Mouse (Mus musculus): ENCODE results near the gene 5730455P16Rik.
"Not testable (repeated sequence)": the region's sequence is repeated elsewhere in the genome, so short reads cannot be mapped to it uniquely, and the experiment has no call there.

The 5730455P16Rik gene

DNA sequence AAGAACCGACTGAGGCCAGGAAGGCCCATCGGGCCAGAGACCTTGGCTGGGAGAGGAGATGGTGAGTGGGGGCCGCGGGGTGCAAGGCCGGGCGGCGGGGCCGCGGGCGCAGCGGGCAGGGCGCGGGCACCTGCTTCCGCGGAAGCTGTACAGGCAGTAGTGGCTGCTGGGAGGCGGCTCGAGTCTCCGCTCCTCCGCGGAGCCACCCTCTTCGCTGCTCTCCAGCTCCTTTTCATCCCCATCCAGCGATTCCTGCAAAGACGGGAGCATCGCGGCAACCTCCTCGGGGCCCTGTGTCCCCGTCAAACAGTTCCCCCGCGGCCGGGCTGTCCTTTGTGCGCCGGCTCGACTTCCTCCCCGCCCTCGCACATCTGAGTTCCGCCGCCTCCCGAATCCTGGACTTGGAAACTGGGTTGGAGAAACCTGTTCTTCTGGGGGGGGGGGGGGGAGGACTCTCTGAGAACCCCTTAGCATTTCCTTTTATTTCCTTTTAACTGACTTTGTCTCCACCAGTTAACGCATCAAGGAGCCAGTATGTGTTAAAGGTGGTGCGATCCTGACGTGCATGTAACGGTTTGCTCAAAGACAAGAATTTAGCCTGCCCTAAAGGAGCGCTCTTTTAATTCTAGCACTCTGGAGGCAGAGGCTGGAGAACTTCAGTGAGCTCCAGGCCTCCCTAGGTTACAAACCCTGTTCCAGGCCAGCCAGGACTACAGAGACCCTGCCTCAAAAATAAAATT lies at the start of gene 5730455P16Rik:
5730455P16Rik (minus strand) TSS at position 323 of the 740 bp plus-strand sequence.
- DNase-seq (ENCODE audit: low read depth, low spot score) = peak; percentile 64

DNA sequence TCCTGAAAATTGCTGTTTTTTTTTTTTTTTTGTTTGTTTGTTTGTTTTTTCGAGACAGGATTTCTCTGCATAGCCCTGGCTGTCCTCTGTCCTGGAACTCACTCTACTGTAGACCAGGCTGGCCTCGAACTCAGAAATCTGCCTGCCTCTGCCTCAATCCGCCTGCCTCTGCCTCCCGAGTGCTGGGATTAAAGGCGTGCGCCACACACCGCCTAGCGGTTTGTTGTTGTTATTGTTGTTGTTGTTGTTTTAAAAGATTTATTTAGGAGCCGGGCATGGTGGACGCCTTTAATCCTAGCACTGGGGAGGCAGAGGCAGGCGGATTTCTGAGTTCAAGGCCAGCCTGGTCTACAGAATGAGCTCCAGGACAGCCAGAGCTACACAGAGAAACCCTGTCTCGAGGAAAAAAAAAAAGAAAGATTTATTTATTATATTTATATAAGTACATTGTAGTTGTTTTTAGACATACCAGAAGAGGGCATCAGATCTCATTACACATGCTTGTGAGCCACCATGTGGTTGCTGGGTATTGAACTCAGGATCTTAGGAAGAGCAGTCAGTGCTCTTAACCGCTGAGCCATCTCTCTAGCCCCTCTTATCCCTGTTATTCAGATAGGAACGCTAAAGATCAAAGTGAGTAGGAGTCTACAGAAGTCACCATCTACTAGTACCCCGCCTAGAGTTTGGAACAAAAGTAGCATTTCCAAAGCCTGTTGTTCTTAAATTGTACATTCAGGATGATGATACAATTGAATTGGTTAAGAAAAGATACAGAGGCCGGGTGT lies 48.4 kb upstream of the 5730455P16Rik start:
- DNase-seq (ENCODE audit: low read depth, low spot score) = not testable (repeated sequence)

DNA sequence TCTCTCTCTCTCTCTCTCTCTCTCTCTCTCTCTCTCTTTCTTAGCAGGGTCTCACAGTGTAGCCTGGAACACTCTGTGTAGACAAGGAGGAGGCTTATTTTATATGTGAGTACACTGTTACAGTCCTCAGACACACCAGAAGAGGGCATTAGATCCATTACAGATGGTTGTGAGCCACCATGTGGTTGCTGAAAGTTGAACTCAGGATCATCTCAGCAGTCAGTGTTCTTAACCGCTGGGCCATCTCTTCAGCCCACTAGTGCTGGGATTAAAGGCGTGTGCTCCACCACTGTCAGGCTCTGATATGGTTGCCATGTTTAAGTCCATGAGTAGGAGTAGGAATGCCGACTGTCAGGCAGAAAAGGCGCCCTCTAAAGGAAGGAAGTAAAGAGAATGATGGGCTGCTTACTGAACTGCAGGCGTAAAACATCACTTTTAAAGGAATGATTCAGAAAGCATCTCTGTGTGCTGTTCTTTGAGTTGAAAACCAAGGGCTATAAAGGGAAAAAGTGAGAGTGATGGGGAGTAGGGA lies 47.5 kb upstream of the 5730455P16Rik start:
- DNase-seq (ENCODE audit: low read depth, low spot score) = no peak

DNA sequence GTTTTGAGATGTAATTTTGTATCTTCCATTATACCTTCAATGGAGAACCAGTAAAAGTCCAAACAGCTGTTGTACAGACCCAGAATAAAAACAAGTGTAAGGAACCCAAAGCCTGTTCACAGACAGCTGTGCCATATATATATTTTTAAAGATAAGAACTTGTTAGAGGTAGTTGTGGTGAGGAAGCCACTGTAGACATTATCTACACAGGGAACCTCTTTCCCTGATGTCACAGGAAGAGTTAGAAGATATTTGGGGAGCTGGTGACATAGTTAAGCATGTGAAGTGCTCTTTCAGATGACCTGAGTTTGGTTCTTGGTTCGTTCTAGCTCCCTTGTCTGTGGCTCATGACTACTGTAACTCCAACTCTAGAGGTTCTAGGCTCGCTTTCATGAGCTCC lies 46.9 kb upstream of the 5730455P16Rik start:
- no peak for DNase-seq (ENCODE audit: low read depth, low spot score)

DNA sequence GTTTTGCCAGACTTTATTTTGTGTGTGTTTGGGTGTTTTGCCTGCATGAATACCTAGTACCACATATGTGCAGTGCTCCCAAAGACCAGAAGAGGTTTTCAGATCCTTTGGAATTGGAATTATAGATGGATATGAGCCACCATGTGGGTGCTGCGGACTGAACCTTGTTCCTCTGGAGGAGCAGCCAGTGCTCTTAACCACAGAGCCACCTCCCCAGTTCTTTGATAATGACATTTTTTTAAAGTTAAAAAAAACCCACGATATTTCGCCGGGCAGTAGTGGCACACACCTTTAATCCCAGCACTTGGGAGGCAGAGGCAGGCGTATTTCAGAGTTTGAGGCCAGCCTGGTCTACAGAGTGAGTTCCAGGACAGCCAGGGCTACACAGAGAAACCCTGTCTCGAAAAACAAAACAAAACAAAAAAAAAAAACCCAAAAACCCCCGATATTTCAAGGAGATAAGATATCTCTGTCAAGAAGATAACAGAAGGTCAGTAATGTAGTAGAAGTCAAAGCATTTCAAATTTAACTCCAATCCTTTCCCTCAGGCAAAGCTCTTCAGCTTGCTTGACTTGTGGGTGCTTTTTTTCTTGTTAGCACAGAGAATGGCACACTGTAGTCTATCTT lies 43.7 kb upstream of the 5730455P16Rik start:
- DNase-seq (ENCODE audit: low read depth, low spot score) = no peak

DNA sequence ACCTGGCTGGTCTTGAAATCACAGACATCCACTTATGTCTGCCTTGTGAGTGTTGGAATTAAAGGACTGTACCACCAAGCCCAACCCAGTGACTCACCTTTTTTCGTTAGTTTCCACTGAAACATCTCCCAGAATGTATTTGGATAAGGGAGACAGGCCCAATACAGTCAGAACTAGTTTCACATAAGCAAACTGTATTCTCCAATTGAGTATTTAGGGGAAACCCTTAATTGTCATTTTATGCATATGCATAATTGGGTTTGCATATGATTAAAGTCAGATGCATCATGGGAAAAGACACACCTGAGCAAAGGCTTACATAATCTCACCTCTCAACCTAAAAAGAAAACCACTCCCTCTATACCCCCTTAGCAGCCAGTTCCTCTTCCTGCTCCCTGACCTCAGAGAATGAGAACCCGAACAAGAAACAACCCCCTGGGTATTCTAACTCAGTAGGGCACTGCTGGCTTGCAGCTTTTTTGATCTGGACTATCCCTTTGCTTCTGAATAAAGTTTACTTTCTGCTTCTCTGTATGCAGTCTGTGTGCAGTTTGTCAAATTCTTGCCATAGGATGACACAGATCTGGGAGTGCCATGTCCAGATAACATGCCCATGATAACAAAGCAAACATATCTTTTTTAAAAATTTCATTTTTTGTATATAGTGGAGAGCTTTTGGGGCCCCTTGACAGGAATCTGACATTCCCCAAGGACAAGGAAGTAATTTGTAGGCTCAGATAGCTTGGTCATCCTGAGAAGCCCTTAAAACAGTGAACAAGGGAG lies 42.6 kb upstream of the 5730455P16Rik start:
- DNase-seq (ENCODE audit: low read depth, low spot score) = no peak

DNA sequence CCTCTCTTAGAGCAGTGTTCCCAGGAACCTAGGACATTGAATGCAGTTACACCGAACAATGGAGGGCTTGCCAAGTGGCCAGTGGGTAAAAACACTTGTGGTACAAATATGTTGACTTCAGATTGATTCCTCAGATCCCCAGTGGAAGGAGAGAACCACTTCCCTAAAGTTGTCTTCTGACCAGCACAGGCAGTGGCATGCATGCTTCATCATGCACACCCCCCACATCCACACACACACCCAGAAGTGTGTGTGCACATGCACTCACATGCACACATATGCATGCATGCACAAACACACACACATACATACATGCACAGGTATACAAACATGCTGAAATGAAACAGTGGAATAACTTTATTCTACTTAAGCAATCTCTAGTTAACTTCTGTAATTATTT lies 41.9 kb upstream of the 5730455P16Rik start:
- no peak for DNase-seq (ENCODE audit: low read depth, low spot score)

DNA sequence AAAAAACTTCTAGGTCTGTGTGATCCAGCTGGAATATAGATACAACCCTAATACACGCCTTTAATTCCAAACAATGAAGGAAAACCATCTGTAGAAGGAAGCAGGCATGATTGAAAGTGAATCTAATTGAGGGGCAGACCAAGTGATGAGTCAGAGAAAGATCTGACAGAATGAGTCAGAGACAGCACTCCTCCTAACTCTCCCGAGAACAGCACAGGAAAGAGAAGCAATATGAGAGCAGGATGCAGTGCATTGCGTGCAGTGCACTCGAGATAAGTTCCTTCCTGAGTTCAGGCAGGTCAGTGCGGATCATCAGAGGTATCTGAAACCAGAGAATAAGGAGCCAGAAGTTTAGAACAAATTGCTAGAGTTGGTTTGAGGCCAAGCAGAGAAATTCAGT lies 39.3 kb upstream of the 5730455P16Rik start:
- no peak for DNase-seq (ENCODE audit: low read depth, low spot score)

DNA sequence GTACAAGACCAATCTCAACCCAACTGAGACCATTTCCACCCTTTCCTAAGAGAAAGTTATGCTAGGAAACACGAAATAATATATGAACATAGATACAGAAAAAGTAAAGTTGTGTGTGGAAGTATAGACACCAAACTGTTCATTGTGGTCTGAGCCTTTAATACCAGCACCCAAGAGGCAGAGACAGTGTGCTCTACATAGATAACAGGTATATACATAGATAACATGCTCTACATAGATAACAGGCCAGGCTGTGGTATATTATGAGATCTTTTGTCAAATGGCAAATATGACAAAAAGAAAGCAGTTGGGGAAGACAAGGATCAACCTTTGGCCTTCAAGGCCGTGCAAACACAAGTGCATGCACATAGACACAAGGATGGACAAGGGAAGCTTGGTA lies 32.5 kb upstream of the 5730455P16Rik start:
- no peak for DNase-seq (ENCODE audit: low read depth, low spot score)

DNA sequence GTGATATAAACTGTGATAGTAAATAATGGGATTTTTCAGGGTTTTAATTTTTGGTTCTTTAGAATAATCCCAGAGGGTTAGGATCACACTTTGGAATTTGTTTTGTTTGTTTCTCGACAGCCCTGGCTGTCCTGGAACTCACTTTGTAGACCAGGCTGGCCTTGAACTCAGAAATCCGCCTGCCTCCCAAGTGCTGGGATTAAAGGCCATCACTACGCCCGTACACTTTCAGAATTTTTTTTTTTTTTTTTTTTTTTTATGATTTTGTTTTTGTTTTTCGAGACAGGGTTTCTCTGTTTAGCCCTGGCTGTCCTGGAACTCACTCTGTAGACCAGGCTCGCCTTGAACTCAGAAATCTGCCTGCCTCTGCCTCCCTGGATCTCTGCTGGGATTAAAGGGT lies 30.0 kb upstream of the 5730455P16Rik start:
- DNase-seq (ENCODE audit: low read depth, low spot score) = not testable (repeated sequence)

DNA sequence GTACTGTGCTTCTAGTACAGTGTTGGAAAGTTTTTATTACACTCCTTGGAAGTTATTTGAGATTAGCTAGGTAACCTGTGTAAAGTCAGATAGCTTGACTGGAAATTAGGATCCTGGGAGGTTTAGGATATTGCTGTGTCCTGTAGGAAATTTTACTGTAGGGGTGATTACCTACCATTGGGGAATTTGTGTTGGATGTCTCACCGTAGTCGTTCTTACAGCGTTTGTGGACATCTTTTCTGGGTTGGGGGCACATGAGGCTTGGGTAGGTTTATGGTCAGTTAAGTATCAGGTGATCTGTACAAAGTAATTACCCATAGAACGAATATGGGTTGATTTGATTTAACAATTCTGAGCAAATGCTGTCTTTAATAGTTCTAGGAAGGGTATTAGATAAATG lies 18.8 kb upstream of the 5730455P16Rik start:
- DNase-seq (ENCODE audit: low read depth, low spot score) = no peak

DNA sequence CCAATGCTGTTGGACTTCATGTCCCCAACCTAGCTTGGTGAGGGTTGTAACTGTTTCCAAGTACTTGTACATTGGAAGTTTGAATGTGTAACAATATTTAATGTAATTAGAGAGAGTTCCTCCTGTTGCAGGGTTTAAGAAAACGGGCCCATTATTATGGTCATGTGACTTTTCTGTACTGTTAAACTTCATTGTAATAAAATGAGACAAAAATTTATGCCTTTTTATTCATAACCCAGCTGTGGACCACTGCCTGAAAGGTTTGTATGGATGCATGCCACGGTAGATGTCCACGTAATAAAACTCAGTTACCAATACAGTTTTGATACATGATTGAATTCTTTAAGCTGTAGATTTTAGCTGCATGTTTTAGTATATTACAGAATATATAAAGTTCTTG lies 18.1 kb upstream of the 5730455P16Rik start:
- DNase-seq (ENCODE audit: low read depth, low spot score) = no peak

DNA sequence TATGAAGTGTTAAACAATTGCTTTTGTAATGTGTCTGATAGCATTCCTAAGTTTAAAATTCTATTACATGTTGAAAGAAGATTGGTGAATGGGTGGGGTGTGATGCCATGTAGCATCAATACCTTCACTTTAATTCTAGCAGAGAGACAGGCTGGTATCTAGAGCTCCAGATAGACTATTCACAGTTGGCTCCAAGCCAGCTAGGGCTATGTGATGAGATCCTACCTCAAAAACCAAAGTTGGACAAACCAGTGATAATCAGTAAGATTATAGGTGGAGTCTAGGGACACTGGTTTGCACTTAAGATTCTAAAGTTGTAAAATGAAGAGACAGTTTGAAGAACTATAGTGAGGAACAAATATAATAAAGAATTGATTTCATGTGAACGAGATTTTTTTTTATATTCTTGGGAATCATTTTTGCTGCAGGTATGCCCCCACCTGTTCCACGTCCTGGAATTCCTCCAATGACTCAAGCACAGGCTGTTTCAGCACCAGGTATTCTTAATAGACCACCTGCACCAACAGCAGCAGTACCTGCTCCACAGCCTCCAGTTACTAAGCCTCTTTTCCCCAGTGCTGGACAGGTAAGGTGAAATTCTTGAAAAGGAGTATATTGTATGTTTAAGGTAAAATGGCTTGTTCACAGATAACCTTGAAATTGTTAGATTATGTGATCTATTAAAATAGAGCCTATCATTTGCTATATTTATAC lies 13.7 kb upstream of the 5730455P16Rik start:
- no peak for DNase-seq (ENCODE audit: low read depth, low spot score)

DNA sequence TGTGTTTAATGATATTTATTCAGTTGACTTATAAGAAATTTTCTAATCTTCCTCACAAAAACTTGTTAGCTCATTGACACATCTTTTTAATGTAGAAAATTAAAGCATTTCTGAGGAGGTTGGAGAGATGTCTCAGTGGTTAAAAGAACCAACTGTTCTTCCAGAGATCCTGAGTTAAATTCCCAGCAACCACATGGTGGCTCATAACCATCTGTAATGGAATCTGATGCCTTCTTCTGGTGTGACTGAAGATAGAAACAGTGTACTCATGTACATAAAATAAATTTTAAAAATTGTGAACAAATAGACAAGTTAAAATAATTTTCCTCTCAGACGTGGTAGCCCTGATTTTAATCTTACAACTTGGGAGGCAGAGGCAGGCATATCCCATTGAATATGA lies 12.1 kb upstream of the 5730455P16Rik start:
- no peak for DNase-seq (ENCODE audit: low read depth, low spot score)

DNA sequence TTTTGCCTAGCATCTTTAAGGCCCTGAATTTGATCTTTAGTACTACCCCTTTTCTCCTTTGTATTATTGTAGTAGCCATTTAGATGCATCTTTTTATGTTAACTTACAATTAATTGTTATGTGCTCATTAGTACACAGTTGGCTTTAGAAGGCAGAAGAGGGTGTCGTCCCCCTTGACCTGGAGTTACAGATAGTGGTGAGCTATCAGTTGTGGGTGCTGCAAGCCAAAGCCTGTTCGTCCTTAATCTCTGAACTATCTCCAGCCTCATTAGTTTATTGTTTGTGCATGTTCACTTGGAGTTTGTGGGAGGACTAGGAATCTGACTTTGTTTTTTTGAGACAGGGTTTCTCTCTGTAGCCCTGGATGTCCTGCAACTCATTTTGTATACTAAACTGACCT lies 9.0 kb upstream of the 5730455P16Rik start:
- DNase-seq (ENCODE audit: low read depth, low spot score) = no peak

DNA sequence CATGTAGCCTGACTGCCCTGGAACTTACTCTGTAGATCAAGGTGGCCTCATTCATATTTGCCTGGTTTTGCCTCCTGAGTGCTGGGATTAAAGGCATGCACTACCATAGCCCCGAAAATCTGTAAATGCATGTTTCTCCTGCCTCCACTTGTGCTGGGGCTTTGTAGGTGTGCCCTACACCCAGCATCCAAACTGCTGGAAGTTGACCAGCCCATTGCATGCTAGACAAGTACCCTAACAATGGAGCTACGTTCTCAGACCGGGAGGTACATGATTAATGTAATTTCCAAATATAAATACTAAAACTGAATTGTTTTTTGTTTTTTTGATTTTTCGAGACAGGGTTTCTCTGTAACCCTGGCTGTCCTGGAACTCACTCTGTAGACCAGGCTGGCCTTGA lies 7.2 kb upstream of the 5730455P16Rik start:
- no peak for DNase-seq (ENCODE audit: low read depth, low spot score)

DNA sequence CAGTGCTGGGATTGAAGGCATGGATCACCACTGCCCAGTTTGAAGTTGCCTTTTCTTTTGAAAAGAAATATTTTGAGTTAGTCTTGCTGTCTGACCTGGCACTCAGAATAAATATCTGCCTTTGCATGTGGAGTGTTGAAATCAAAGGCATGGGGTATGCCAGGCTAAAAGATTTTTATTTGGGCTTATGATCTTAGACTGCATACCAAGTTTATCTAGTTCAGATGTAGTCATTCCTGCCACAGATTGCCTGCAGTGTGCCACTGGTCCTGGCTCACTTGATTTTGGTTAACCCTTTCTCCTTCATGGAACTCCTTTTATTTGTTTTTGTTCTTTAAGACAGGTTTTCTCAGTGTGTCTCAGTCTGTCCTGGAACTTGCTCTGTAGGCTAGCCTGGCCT lies 6.6 kb upstream of the 5730455P16Rik start:
- no peak for DNase-seq (ENCODE audit: low read depth, low spot score)

DNA sequence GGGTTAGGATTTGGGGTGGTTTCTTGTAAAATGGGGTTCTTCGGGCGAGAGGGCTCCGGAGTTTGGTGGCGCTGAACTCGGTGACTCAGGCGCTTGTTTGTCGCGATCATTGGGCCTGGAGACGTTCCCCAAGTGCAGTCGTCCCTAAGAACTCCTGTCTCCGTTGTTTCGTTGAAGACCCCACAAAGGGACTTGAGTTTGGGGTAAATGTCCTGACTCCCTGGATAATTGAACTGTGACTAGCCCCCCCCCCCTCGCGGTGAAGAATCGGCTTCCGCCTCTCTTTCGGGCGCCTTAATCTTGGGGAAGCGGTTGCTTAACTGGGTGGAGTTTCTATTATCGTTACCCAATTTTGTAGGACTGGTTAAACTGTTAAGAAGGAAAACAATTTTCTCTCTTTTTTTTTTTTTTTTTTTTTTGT lies 5.8 kb upstream of the 5730455P16Rik start:
- peak; percentile 14 for DNase-seq (ENCODE audit: low read depth, low spot score)

DNA sequence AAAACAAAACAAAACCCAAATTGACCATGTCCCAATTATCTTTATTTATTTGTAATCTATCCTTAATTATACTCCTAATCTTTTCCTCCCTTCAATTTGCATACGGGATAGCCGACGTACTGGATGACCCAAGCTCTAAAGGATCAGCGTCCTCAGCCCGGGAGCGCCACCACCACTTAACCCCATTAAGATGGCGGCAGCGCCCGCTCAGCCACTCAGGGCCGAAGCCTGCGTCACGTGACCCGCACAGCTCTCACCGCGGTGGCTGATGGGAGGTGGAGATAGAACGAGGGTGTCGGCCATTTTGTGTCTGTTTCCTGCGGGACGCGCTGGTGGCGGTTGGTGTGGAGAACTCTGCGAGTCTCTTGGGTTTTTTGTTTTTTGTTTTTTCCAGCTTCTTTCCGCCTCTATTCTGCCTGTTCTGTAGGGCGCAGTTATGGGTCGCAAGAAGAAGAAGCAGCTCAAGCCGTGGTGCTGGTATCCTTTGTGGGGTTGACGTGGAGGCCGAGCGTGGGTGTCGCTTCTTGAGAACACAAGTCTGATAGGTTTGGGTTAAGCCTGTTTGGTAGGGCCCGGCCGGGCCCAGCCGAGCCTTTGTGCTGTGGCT lies 5.3 kb upstream of the 5730455P16Rik start, which contains the start of gene Zfp207:
Zfp207 (plus strand) TSS at position 261 of the 607 bp plus-strand sequence.
- DNase-seq (ENCODE audit: low read depth, low spot score) = peak; percentile 91

DNA sequence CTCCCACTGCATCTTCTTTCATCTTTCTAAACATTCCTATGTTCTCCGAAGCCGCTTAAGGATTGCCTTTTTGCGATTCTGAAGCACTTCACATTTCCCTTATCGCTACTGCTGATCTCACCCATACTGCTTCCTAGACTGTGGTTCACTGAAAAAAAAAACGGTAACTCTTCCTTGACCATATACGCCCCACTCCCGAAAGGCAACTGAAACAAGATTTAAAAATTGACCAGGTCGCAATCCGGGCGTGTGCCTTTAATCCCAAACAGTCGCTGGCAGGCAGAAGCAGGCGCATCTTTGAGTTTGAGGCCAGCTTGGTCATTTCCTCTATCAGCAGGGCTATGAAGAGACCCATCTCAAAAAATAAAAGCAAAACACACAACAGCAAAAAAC lies 4.8 kb upstream of the 5730455P16Rik start:
- no peak for DNase-seq (ENCODE audit: low read depth, low spot score)
